Comparison of ENCODE assay signal across 20 mouse cellular contexts in the genomic region with DNA sequence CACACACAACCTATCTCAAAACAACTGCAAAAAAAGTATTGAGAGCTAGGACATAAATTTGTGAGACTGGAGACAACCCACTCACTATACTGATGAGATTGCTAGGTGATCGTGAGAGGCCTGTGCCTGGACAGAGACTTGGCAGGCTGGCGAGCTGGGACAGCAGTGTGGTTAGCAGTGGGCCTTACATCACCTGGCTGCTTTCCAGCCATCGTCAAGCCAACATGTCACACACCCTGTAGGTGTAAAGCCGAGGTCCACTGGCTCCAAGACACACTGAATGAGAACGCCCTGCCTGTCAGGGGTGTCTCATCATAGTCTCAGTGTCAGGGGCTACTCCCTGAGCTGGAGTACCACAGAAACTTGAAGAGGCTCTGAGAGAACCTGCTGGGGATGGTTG. TPM values are rescaled to one million over a fixed set of nuclear protein-coding genes. Genes with fewer than 3 reads are reported as not detected.
"Had no signal": no experiment of that assay in that cellular context is flagged by ENCODE, and none has a peak within 500 bp of the region (broad histone marks: within the 10 kb centered on the region; RNA-seq: fewer than 3 reads in every experiment).

No protein-coding gene starts in this region.

- H3K9me3 ChIP-seq: midbrain, embryonic 13.5 days; midbrain, embryonic 15.5 days had no signal

- H3K27ac ChIP-seq: macrophage; midbrain, embryonic 13.5 days; midbrain, embryonic 15.5 days; neural tube, embryonic 12.5 days had no signal

- H3K4me2 ChIP-seq: lung, embryonic 14.5 days; midbrain, embryonic 11.5 days; midbrain, embryonic 13.5 days; midbrain, embryonic 15.5 days; neural tube, embryonic 12.5 days had no signal

- H3K4me3 ChIP-seq: megakaryocyte, embryonic 14.5 days; midbrain, embryonic 13.5 days; midbrain, embryonic 15.5 days; neural tube, embryonic 12.5 days had no signal

- H3K9ac ChIP-seq: lung, embryonic 14.5 days; midbrain, embryonic 13.5 days; midbrain, embryonic 15.5 days; neural tube, embryonic 12.5 days had no signal

- DNase-seq: lung, adult 18-20 months; lung, embryonic 14.5 days; lung, postnatal 10 days; lung, postnatal 36 days; right cerebral cortex, adult 18-20 months; right cerebral cortex, postnatal 25 days; right cerebral cortex, postnatal 4 days; spleen, adult 18-20 months; thymus, adult 18-20 months; thymus, postnatal 14 days; thymus, postnatal 36 days had no signal

- ATAC-seq: midbrain, embryonic 13.5 days; midbrain, embryonic 15.5 days had no signal

- H3K36me3 ChIP-seq: midbrain, embryonic 13.5 days; midbrain, embryonic 15.5 days; neural tube, embryonic 12.5 days had no signal

- H3K27me3 ChIP-seq: megakaryocyte, embryonic 14.5 days; midbrain, embryonic 13.5 days; midbrain, embryonic 15.5 days; neural tube, embryonic 12.5 days had no signal

RNA-seq across cellular contexts. Expression of a gene that starts 1.8 kb away (rescaled TPM):
- polyA plus RNA-seq: lung, embryonic 14.5 days; macrophage; midbrain, embryonic 11.5 days; midbrain, embryonic 13.5 days; midbrain, embryonic 15.5 days; midbrain, postnatal 0 days; neural tube, embryonic 12.5 days; neural tube, embryonic 14.5 days; stomach, embryonic 14.5 days had no signal

RNA-seq across cellular contexts. Expression of a gene that starts 22.2 kb away (rescaled TPM):
- polyA plus RNA-seq: midbrain, embryonic 11.5 days had no signal
